Mouse (Mus musculus) liver, embryonic 16.5 days (tissue): ENCODE results near the gene Trim26. TPM values are rescaled to one million over a fixed set of nuclear protein-coding genes. Genes with fewer than 3 reads are reported as not detected.
A peak's percentile ranks its signal among the peaks of the same experiment; 100 is the strongest.
"Not testable (repeated sequence)": the region's sequence is repeated elsewhere in the genome, so short reads cannot be mapped to it uniquely, and the experiment has no call there.

Experiments used
- ATAC-seq: fragments of 200-750 bp; cut with Nextera tagmentation; 2 replicates; pipeline ENCODE4 v1.8.0; 2017; ENCODE audit warnings: low read depth, mild to moderate bottlenecking, moderate number of reproducible peaks, moderate library complexity
- H3K27ac ChIP-seq: fragments of 300-500 bp; sonication (generic); 2 replicates; pipeline ENCODE4 v1.5.1; 2014; ENCODE audit warnings: mild to moderate bottlenecking, low read length
- H3K27me3 ChIP-seq: fragments of 300-500 bp; sonication (generic); 2 replicates; pipeline ENCODE4 v1.6.1; 2014; ENCODE audit warnings: low read depth, low read length, mixed read lengths; ENCODE audit not compliant: control insufficient read depth, insufficient read depth
- H3K36me3 ChIP-seq: fragments of 300-500 bp; sonication (generic); 2 replicates; pipeline ENCODE4 v1.6.1; 2014; ENCODE audit warnings: mild to moderate bottlenecking; ENCODE audit not compliant: control insufficient read depth, insufficient read depth
- H3K4me1 ChIP-seq: fragments of 300-500 bp; sonication (generic); 2 replicates; pipeline ENCODE4 v1.6.1; 2014; ENCODE audit warnings: low read depth, low read length, mixed read lengths; ENCODE audit not compliant: control insufficient read depth
- H3K4me2 ChIP-seq: fragments of 300-500 bp; sonication (generic); 2 replicates; pipeline ENCODE4 v1.6.1; 2014; ENCODE audit warnings: low read depth, low read length, mixed read lengths
- H3K4me3 ChIP-seq: fragments of 300-500 bp; sonication (generic); 2 replicates; pipeline ENCODE4 v1.5.1; 2014; ENCODE audit warnings: low read depth, mild to moderate bottlenecking, low read length
- H3K9ac ChIP-seq: fragments of 300-500 bp; sonication (generic); 2 replicates; pipeline ENCODE4 v1.6.1; 2014; ENCODE audit warnings: low read depth, low read length
- H3K9me3 ChIP-seq: fragments of 300-500 bp; sonication (generic); replicated peaks from 2 replicates; pipeline ENCODE4 v1.6.1; 2016; ENCODE audit warnings: low read length; ENCODE audit not compliant: control insufficient read depth
- WGBS: fragments of 180-500 bp; shearing (Covaris S2); extraction: QIAGEN DNeasy Blood & Tissue Kit; methylation state at CpG from one replicate; pipeline ENCODE4 v1.1.7; 2014; ENCODE audit not compliant: insufficient replicate concordance; 5-methylcytosine and 5-hydroxymethylcytosine counted together
- polyA plus RNA-seq: library from polyadenylated mRNA; unstranded; fragments of >200 nt; fragmentation: Nextera tagmentation; extraction: Ambion mirVana; gene quantifications from 2 replicates; pipeline ENCODE4 v1.2.1, GENCODE M21; 2015

Trim26 gene
- 15.8 and 16.7 TPM in 2 replicates for polyA plus RNA-seq

DNA sequence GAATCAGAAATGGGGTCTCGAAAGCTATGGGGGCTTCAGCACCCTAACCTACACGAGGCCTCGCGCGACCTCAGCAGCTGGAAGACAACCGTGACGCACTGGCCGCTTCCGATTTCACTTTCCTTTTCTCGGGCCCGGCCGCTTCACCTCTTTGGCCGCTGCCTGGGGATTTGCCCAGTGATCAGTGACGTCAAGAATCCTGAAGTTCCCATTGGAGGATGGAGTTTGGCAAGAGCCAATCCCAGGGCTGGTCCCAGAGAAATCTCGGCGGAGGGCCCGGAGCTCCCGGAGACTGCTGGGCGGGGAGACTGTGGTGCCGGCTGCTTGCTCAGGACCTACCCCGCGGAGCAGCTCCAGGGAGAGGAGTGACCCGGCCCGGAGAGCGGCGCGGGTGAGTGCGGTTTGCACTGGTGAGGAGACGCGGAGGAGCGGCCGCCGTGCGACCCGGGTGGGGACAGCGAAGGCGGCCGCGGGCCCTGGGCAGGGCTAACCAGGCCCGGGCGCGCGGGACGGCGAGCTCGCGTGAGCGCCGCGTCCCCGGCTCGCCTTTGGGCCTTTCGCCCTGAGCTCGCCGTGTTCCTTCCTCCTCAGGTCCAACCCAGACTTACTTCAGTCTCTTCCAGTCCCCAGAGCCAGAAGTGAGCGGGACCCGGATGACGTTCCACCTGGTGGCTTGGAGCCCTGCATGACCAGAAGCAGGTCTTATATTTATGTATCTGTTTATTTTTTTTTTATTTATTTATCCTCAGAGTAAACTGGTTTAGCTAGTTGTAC, at the start of gene Trim26:
Gene Trim26 (plus strand): TSS at position 261 of the 774 bp plus-strand sequence.
- Histone ChIP-seq H3K4me1 (peaks cover 14% of the 10 kb centered on the region), H3K4me3 (peak within 1 kb of the TSS; percentile 82), H3K27ac (peak within 1 kb of the TSS; percentile 88), H3K36me3 (no peaks in the 10 kb centered on the region), H3K27me3 (no peaks in the 10 kb centered on the region), H3K9ac (peak within 1 kb of the TSS; percentile 82), H3K9me3 (no peaks in the 10 kb centered on the region), H3K4me2 (peak within 1 kb of the TSS; percentile 92)
- peak; percentile 97 for ATAC-seq
- WGBS, result under 1% methylated on average over 56 of the region's 58 CpGs

- Histone ChIP-seq H3K4me3 (no peak overlapping the region), H3K4me1 (no peaks in the 10 kb centered on the region), H3K9ac (no peak overlapping the region), H3K27me3 (no peaks in the 10 kb centered on the region), H3K4me2 (no peak overlapping the region), H3K9me3 (no peaks in the 10 kb centered on the region), H3K27ac (no peak overlapping the region), H3K36me3 (no peaks in the 10 kb centered on the region)
- ATAC-seq, result no peak
- WGBS, result 73% methylated on average over 2 of the region's 2 CpGs
Observed at GRCm38 (mm10) chr17:36788351-36788750, 48.6 kb upstream of the Trim26 start.

- H3K27ac ChIP-seq, H3K4me3 ChIP-seq, H3K36me3 ChIP-seq, H3K27me3 ChIP-seq, ATAC-seq, H3K9me3 ChIP-seq, H3K4me1 ChIP-seq, H3K9ac ChIP-seq, H3K4me2 ChIP-seq: not testable (repeated sequence)
Observed at GRCm38 (mm10) chr17:36788801-36789200, 48.1 kb upstream of the Trim26 start.

DNA sequence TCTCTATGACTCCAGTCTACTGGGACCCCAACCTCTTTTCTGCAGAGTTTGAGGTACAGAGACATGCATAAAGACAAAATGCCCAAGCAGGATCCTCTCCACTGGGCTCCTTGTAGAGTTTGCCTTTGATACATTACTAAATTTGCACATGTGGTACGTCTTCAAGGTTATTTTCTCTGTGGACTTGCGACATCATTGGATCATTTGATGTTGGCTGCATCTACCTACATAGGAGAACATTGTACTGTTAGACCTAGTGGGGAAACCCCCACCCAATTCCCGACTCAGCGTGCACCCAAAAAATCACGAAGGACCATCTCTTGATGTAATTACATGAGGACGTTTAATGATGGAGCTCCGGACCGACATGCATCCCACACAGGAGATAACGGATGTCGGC, 37.4 kb upstream of the Trim26 start:
- no peak overlapping the region for H3K9ac ChIP-seq
- no peaks in the 10 kb centered on the region for H3K27me3 ChIP-seq
- WGBS, result 54% methylated on average over 10 of the region's 10 CpGs
- no peak overlapping the region for H3K4me2 ChIP-seq
- no peaks in the 10 kb centered on the region for H3K36me3 ChIP-seq
- no peak for ATAC-seq
- H3K4me3 ChIP-seq, result no peak overlapping the region
- H3K27ac ChIP-seq, result no peak overlapping the region
- no peaks in the 10 kb centered on the region for H3K4me1 ChIP-seq
- H3K9me3 ChIP-seq, result no peaks in the 10 kb centered on the region

DNA sequence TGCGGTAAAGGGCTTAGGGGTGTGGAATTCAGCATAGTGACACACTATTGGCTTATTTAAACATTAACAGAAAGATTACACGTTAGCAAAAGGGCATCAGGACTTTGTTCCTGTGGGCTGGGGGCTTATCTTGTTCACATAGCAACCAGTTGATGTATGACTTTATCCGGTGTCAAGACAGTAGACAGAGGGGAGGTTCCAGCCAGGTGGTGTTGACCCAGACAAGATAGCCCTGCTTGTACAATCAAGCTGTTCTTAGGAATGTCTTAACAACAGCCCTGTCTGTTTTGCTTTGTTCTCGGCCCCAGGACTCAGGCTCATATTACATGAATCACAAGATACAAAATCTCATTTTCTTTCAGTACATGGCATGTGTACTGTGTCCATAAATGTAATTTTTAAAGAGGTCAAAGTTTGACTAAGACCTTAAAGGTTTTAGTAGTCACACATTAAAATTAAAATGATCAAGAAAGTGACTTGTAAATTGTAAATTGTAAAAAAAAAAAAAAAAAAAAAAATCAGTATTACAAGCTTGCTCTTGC, 36.9 kb upstream of the Trim26 start:
- 47% methylated on average over 4 of the region's 4 CpGs for WGBS
- H3K9ac ChIP-seq, ATAC-seq, H3K27ac ChIP-seq, H3K4me3 ChIP-seq, H3K9me3 ChIP-seq, H3K27me3 ChIP-seq, H3K4me2 ChIP-seq, H3K4me1 ChIP-seq, H3K36me3 ChIP-seq: not testable (repeated sequence)

- no peaks in the 10 kb centered on the region for H3K9me3 ChIP-seq
- no peaks in the 10 kb centered on the region for H3K27me3 ChIP-seq
- ATAC-seq, result no peak
- H3K27ac ChIP-seq, result no peak within 1 kb of the TSS
- H3K9ac ChIP-seq, result no peak within 1 kb of the TSS
- no peak within 1 kb of the TSS for H3K4me2 ChIP-seq
- no peaks in the 10 kb centered on the region for H3K36me3 ChIP-seq
- no peaks in the 10 kb centered on the region for H3K4me1 ChIP-seq
- H3K4me3 ChIP-seq, result no peak within 1 kb of the TSS
Observed at GRCm38 (mm10) chr17:36811871-36812270, 25.1 kb upstream of the Trim26 start, which contains the start of gene H2-M10.6. TSS of gene H2-M10.6 (plus strand) at chr17:36812171.

GRCm38 (mm10) chr17:36824005-36824404, 12.9 kb upstream of the Trim26 start:
- Histone ChIP-seq H3K27me3 (no peaks in the 10 kb centered on the region), H3K27ac (no peak overlapping the region), H3K9me3 (no peaks in the 10 kb centered on the region), H3K9ac (no peak overlapping the region), H3K36me3 (no peaks in the 10 kb centered on the region), H3K4me3 (no peak overlapping the region), H3K4me1 (no peaks in the 10 kb centered on the region), H3K4me2 (0 out of 2 replicates have a peak overlapping the region, but pooled peaks have one; percentile 4)
- peak; percentile 39; the same call in 1 of the 2 replicates for ATAC-seq

GRCm38 (mm10) chr17:36825525-36825924, 11.4 kb upstream of the Trim26 start:
- Histone ChIP-seq H3K9me3 (no peaks in the 10 kb centered on the region), H3K27ac (no peak overlapping the region), H3K4me2 (no peak overlapping the region), H3K9ac (no peak overlapping the region), H3K4me1 (no peaks in the 10 kb centered on the region), H3K4me3 (no peak overlapping the region), H3K27me3 (no peaks in the 10 kb centered on the region), H3K36me3 (no peaks in the 10 kb centered on the region)
- no peak for ATAC-seq
- whole genome bisulfite sequencing, result 19% methylated on average over 4 of the region's 4 CpGs

- not testable (repeated sequence) for H3K4me2 ChIP-seq, H3K36me3 ChIP-seq, H3K9me3 ChIP-seq, H3K27me3 ChIP-seq, H3K4me3 ChIP-seq, H3K9ac ChIP-seq, H3K27ac ChIP-seq, H3K4me1 ChIP-seq
- WGBS, result 15% methylated on average over 5 of the region's 5 CpGs
- peak; percentile 50; the same call in 1 of the 2 replicates for ATAC-seq
Observed at GRCm38 (mm10) chr17:36826002-36826401, 10.9 kb upstream of the Trim26 start.
